Comparison of ENCODE assay signal across 11 mouse cellular contexts in the genomic region with DNA sequence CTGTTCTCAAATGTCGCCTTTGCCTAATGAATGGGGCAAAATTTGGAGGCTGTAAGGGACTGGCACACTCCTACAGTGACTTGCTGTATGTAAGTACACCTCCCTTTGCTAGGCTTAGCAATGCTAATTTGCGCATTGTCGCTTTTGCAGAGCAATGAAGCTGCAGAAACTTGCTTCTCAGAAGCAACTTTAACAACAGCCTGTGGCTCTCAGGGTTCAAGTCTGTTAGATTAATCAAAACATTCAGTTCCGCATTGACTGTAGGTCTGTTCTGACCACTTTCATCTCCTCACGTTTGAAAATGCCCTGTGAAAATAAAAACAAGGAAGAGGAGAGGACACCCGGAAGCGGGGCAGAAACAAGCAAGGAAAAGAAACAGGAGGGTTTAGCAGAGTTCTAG. TPM values are rescaled to one million over a fixed set of nuclear protein-coding genes. Genes with fewer than 3 reads are reported as not detected.
A peak's percentile ranks its signal among the peaks of the same experiment; 100 is the strongest.
DNase-seq lines count a peak whose midpoint lies in the region; ATAC-seq and TF ChIP-seq lines count a peak whose summit lies in the region.
"Had no signal": no experiment of that assay in that cellular context is flagged by ENCODE, and none has a peak within 500 bp of the region (broad histone marks: within the 10 kb centered on the region; RNA-seq: fewer than 3 reads in every experiment).

No protein-coding gene starts in this region.

- H3K9me3 ChIP-seq in heart, embryonic 11.5 days (replicated peaks; ENCODE audit: control insufficient read depth, low read length): no peaks in the 10 kb centered on the region
- no peaks in the 10 kb centered on the region for H3K9me3 ChIP-seq in lung, postnatal 0 days (ENCODE audit: low read length)
- H3K9me3 ChIP-seq in intestine, embryonic 14.5 days (ENCODE audit: control insufficient read depth, low read length): no peaks in the 10 kb centered on the region
- H3K9me3 ChIP-seq in neural tube, embryonic 13.5 days: no peaks in the 10 kb centered on the region

- peaks cover 10% of the 10 kb centered on the region; the same call in 1 of the 2 replicates for H3K4me1 ChIP-seq in heart, embryonic 11.5 days (ENCODE audit: control insufficient read depth, insufficient read depth, low read length)
- peaks cover 8% of the 10 kb centered on the region for H3K4me1 ChIP-seq in lung, postnatal 0 days (ENCODE audit: insufficient read depth, low read depth, low read length)
- peaks cover 3% of the 10 kb centered on the region; the same call in 1 of the 2 replicates for H3K4me1 ChIP-seq in intestine, embryonic 14.5 days (replicated peaks; ENCODE audit: control insufficient read depth, insufficient read depth, low read length)
- H3K4me1 ChIP-seq in neural tube, embryonic 13.5 days (replicated peaks): peaks cover 29% of the 10 kb centered on the region

- H3K36me3 ChIP-seq in heart, embryonic 11.5 days (ENCODE audit: control insufficient read depth, insufficient read depth, low read length): no peaks in the 10 kb centered on the region
- no peaks in the 10 kb centered on the region for H3K36me3 ChIP-seq in lung, postnatal 0 days (ENCODE audit: insufficient read depth, low read length)
- H3K36me3 ChIP-seq in intestine, embryonic 14.5 days (ENCODE audit: control insufficient read depth, insufficient read depth, low read length): no peaks in the 10 kb centered on the region
- H3K36me3 ChIP-seq in neural tube, embryonic 13.5 days: no peaks in the 10 kb centered on the region

- peaks cover 53% of the 10 kb centered on the region for H3K27me3 ChIP-seq in heart, embryonic 11.5 days (ENCODE audit: control insufficient read depth, insufficient read depth, low read length)
- peaks cover 48% of the 10 kb centered on the region for H3K27me3 ChIP-seq in lung, postnatal 0 days (replicated peaks; ENCODE audit: insufficient read depth, low read length)
- peaks cover 60% of the 10 kb centered on the region for H3K27me3 ChIP-seq in intestine, embryonic 14.5 days (replicated peaks; ENCODE audit: control insufficient read depth, insufficient read depth, low read length)
- peaks cover 83% of the 10 kb centered on the region for H3K27me3 ChIP-seq in neural tube, embryonic 13.5 days

- no peak overlapping the region for H3K4me3 ChIP-seq in heart, embryonic 11.5 days (ENCODE audit: low read depth, low read length)
- H3K4me3 ChIP-seq in lung, postnatal 0 days (ENCODE audit: low read depth, low read length): 0 out of 2 replicates have a peak overlapping the region, but pooled peaks have one; percentile 50
- H3K4me3 ChIP-seq in intestine, embryonic 14.5 days (ENCODE audit: low read depth, low read length): peak overlapping the region; percentile 43
- H3K4me3 ChIP-seq in neural tube, embryonic 13.5 days: peak overlapping the region; percentile 9; the same call in 1 of the 2 replicates

- no peak for ATAC-seq in heart, embryonic 11.5 days (replicated peaks; ENCODE audit: insufficient number of reproducible peaks, low FRiP score, low TSS enrichment)
- no peak for ATAC-seq in lung, postnatal 0 days
- no peak for ATAC-seq in intestine, embryonic 14.5 days (replicated peaks; ENCODE audit: low FRiP score, low TSS enrichment, low read depth)
- no peak for ATAC-seq in neural tube, embryonic 13.5 days (ENCODE audit: low read depth)

- H3K4me2 ChIP-seq in heart, embryonic 11.5 days: peak overlapping the region; percentile 39; the same call in 1 of the 2 replicates
- H3K4me2 ChIP-seq in lung, postnatal 0 days (replicated peaks; ENCODE audit: low read depth, low read length): peak overlapping the region; percentile 78
- peak overlapping the region; percentile 73 for H3K4me2 ChIP-seq in intestine, embryonic 14.5 days (ENCODE audit: low read length)
- 0 out of 2 replicates have a peak overlapping the region, but pooled peaks have one; percentile 4 for H3K4me2 ChIP-seq in neural tube, embryonic 13.5 days

- TF ChIP-seq CTCF in lung, postnatal 0 days (IDR thresholded peaks at IDR 0.05): no peak

- no peak for DNase-seq in heart, adult 18-20 months
- DNase-seq in lung, postnatal 0 days (ENCODE audit: low spot score): no peak
- DNase-seq in lung, postnatal 36 days: no peak
- no peak for DNase-seq in intestine, embryonic 14.5 days (ENCODE audit: low spot score)
- DNase-seq in adrenal gland, postnatal 14 days: no peak
- DNase-seq in cerebellum, postnatal 36 days: no peak
- DNase-seq: B cell, adult 2 months; kidney, adult 11 months had no signal

- H3K9ac ChIP-seq in heart, embryonic 11.5 days (ENCODE audit: low read depth, low read length): no peak overlapping the region
- H3K9ac ChIP-seq in lung, postnatal 0 days (replicated peaks; ENCODE audit: low read depth): no peak overlapping the region
- no peak overlapping the region for H3K9ac ChIP-seq in intestine, embryonic 14.5 days (ENCODE audit: low read length)
- H3K9ac ChIP-seq in neural tube, embryonic 13.5 days: no peak overlapping the region

- no peak overlapping the region for H3K27ac ChIP-seq in heart, embryonic 11.5 days (ENCODE audit: low read depth, low read length)
- H3K27ac ChIP-seq in lung, postnatal 0 days (ENCODE audit: low read length): no peak overlapping the region
- H3K27ac ChIP-seq in intestine, embryonic 14.5 days (ENCODE audit: low read depth): no peak overlapping the region
- no peak overlapping the region for H3K27ac ChIP-seq in neural tube, embryonic 13.5 days (replicated peaks)

- WGBS in heart, embryonic 11.5 days (ENCODE audit: insufficient replicate concordance): 9% methylated on average over 7 of the region's 7 CpGs
- WGBS in lung, postnatal 0 days: 11% methylated on average over 7 of the region's 7 CpGs
- WGBS in intestine, embryonic 14.5 days: 12% methylated on average over 7 of the region's 7 CpGs
- 5% methylated on average over 7 of the region's 7 CpGs for WGBS in neural tube, embryonic 13.5 days

- TF ChIP-seq EP300 in lung, postnatal 0 days (IDR thresholded peaks at IDR 0.05): no peak

RNA-seq across cellular contexts. Expression of gene Nr5a2, which starts 14.8 kb away (rescaled TPM):
- 0.14 TPM in 2 replicates for polyA plus RNA-seq in heart, embryonic 11.5 days (2014; fragmentation: Nextera tagmentation; extraction: Ambion mirVana)
- total RNA-seq in heart, adult 18-20 months (2021): under 1 TPM; 0.07 to 0.46 TPM
- polyA plus RNA-seq in lung, postnatal 0 days (2015; fragmentation: Nextera tagmentation; extraction: Ambion mirVana): 0.54 and 0.64 TPM in 2 replicates
- polyA plus RNA-seq in intestine, embryonic 14.5 days (2014; fragmentation: Nextera tagmentation; extraction: Ambion mirVana): 7.3 and 10.0 TPM in 2 replicates
- polyA plus RNA-seq in neural tube, embryonic 13.5 days (2015; fragmentation: Nextera tagmentation; extraction: Ambion mirVana): 1.4 and 1.5 TPM in 2 replicates
- total RNA-seq in adrenal gland, postnatal 14 days (2021): 4.0 and 8.3 TPM in 2 replicates
- total RNA-seq: megakaryocyte, adult 5-6 weeks had no signal

Comparison
In these comparisons a context has a peak if more than half of its experiments do, and no peak if none do; other contexts are left out.
1. H3K4me2 ChIP-seq: peak in every context shown above with its lines; median percentile 78 in lung, postnatal 0 days; 73 in intestine, embryonic 14.5 days; 39 in heart, embryonic 11.5 days; 4 in neural tube, embryonic 13.5 days.